Mouse (Mus musculus): ENCODE results near the gene Col5a1.

- TF ChIP-seq FLI1 (IDR thresholded peaks at IDR 0.05; ENCODE audit: low read length) (no peak), GATA1 (IDR thresholded peaks at IDR 0.05; ENCODE audit: borderline replicate concordance, low read length) (no peak)
Measured at GRCm38 (mm10) chr2:27954924-27955323, 68.7 kb downstream of the Col5a1 start.

Measured in megakaryocyte, embryonic 14.5 days (primary cell).